Mouse (Mus musculus): Measurements from ENCODE around the gene Npb.

- TF ChIP-seq EP300 (optimal IDR thresholded peaks at IDR 0.05) (no peak), CTCF (IDR thresholded peaks at IDR 0.05; ENCODE audit: low read depth) (no peak)
These were observed 5.7 kb downstream of the Npb start for GRCm38 (mm10) chr11:120613976-120614375.

All from stomach, postnatal 0 days (tissue).